Comparison of ENCODE assay signal across 17 mouse cellular contexts in genomic region chr8:126542090-126542689, GRCm38 (mm10). TPM values are rescaled to one million over a fixed set of nuclear protein-coding genes. Genes with fewer than 3 reads are reported as not detected.
DNase-seq lines count a peak whose midpoint lies in the region; ATAC-seq lines count a peak whose summit lies in the region.
"Had no signal": no experiment of that assay in that cellular context is flagged by ENCODE, and none has a peak within 500 bp of the region (broad histone marks: within the 10 kb centered on the region; RNA-seq: fewer than 3 reads in every experiment).

No protein-coding gene starts in this region.

- H3K9me3 ChIP-seq in heart, embryonic 12.5 days (replicated peaks): no peaks in the 10 kb centered on the region
- no peaks in the 10 kb centered on the region for H3K9me3 ChIP-seq in embryonic facial prominence, embryonic 10.5 days
- H3K9me3 ChIP-seq: embryonic facial prominence, embryonic 12.5 days; forebrain, embryonic 12.5 days; liver, embryonic 13.5 days had no signal

- H3K9ac ChIP-seq in heart, embryonic 12.5 days: no peak overlapping the region
- H3K9ac ChIP-seq: embryonic facial prominence, embryonic 12.5 days; forebrain, embryonic 12.5 days; liver, embryonic 13.5 days had no signal

- ATAC-seq in heart, embryonic 12.5 days (ENCODE audit: insufficient number of reproducible peaks, low FRiP score): no peak
- ATAC-seq: hindbrain, postnatal 0 days had no signal

- no peaks in the 10 kb centered on the region for H3K27me3 ChIP-seq in heart, embryonic 12.5 days (replicated peaks)
- H3K27me3 ChIP-seq in embryonic facial prominence, embryonic 10.5 days (replicated peaks; ENCODE audit: low read depth, poor library complexity, severe bottlenecking): no peaks in the 10 kb centered on the region
- H3K27me3 ChIP-seq: embryonic facial prominence, embryonic 12.5 days; forebrain, embryonic 12.5 days; liver, embryonic 13.5 days had no signal

- peaks cover 55% of the 10 kb centered on the region for H3K4me1 ChIP-seq in heart, embryonic 12.5 days (replicated peaks)
- H3K4me1 ChIP-seq in embryonic facial prominence, embryonic 10.5 days: peaks cover 48% of the 10 kb centered on the region

- peak; percentile 35 to 37 for DNase-seq in adrenal gland, postnatal 36 days
- DNase-seq in adrenal gland, adult 18-20 months (ENCODE audit: low spot score in 2 of 2): no peak
- no peak for DNase-seq in heart, postnatal 4 days
- DNase-seq in left cerebral cortex, postnatal 36 days (ENCODE audit: low spot score in 2 of 2): peak; percentile 40 to 43
- DNase-seq in left cerebral cortex, adult 8-10 months (ENCODE audit: low spot score in 2 of 2): no peak
- no peak for DNase-seq in embryonic facial prominence, embryonic 10.5 days (ENCODE audit: low spot score)
- DNase-seq in testis, postnatal 10 days (ENCODE audit: low spot score): no peak
- DNase-seq: cerebellum, postnatal 10 days; gastrocnemius, postnatal 25 days; layer of hippocampus, postnatal 36 days; liver, embryonic 13.5 days; thymus, postnatal 25 days had no signal

- H3K4me3 ChIP-seq in heart, embryonic 12.5 days: no peak overlapping the region
- no peak overlapping the region for H3K4me3 ChIP-seq in embryonic facial prominence, embryonic 10.5 days
- H3K4me3 ChIP-seq: embryonic facial prominence, embryonic 12.5 days; forebrain, embryonic 12.5 days; liver, embryonic 13.5 days had no signal

- H3K36me3 ChIP-seq in heart, embryonic 12.5 days: no peaks in the 10 kb centered on the region
- H3K36me3 ChIP-seq in embryonic facial prominence, embryonic 10.5 days (replicated peaks): no peaks in the 10 kb centered on the region
- H3K36me3 ChIP-seq: embryonic facial prominence, embryonic 12.5 days; forebrain, embryonic 12.5 days; liver, embryonic 13.5 days had no signal

- intact Hi-C loops in left cerebral cortex, postnatal 36 days (cut with DNase I): no loop called here

- H3K4me2 ChIP-seq in heart, embryonic 12.5 days: no peak overlapping the region
- H3K4me2 ChIP-seq: embryonic facial prominence, embryonic 12.5 days; forebrain, embryonic 12.5 days; liver, embryonic 13.5 days had no signal

- peak overlapping the region; percentile 63 for H3K27ac ChIP-seq in heart, embryonic 12.5 days (ENCODE audit: poor library complexity, severe bottlenecking)
- 0 out of 2 replicates have a peak overlapping the region, but pooled peaks have one; percentile 25 for H3K27ac ChIP-seq in embryonic facial prominence, embryonic 10.5 days (replicated peaks)
- H3K27ac ChIP-seq: embryonic facial prominence, embryonic 12.5 days; forebrain, embryonic 12.5 days; hindbrain, postnatal 0 days; kidney, postnatal 0 days; liver, embryonic 13.5 days had no signal

- 48% methylated on average over 10 of the region's 10 CpGs for WGBS in heart, embryonic 12.5 days
- 78% methylated on average over 10 of the region's 10 CpGs for WGBS in embryonic facial prominence, embryonic 10.5 days

RNA-seq across cellular contexts. Expression of gene Irf2bp2, which starts 51.6 kb away (rescaled TPM):
- total RNA-seq in adrenal gland, postnatal 36 days (2021): 100 to 1,000 TPM in 1 of 2 experiments, 10 to 100 TPM in 1; 89.7 to 114 TPM
- total RNA-seq in adrenal gland, adult 18-20 months (2021): 100 to 1,000 TPM; 118 to 119 TPM
- 8.9 and 9.7 TPM in 2 replicates for polyA plus RNA-seq in heart, embryonic 12.5 days (2016; fragmentation: Nextera tagmentation; extraction: Ambion mirVana)
- 10 to 100 TPM; 98.2 to 100.0 TPM for total RNA-seq in heart, postnatal 4 days (2021)
- 10 to 100 TPM; 54.3 to 63.3 TPM for total RNA-seq in left cerebral cortex, postnatal 36 days (2021)
- 10 to 100 TPM; 52.9 to 59.6 (median 58.6) TPM for total RNA-seq in left cerebral cortex, adult 8-10 months (2022)
- 4.5 and 5.4 TPM in 2 replicates for polyA plus RNA-seq in embryonic facial prominence, embryonic 10.5 days (2016; fragmentation: Nextera tagmentation; extraction: Ambion mirVana)

Comparison
In these comparisons a context has a peak if more than half of its experiments do, and no peak if none do; other contexts are left out.
1. DNase-seq: peak in adrenal gland, postnatal 36 days (2 of 2) and left cerebral cortex, postnatal 36 days (2 of 2); none in adrenal gland, adult 18-20 months (0 of 2), heart, postnatal 4 days (single experiment), left cerebral cortex, adult 8-10 months (0 of 2), embryonic facial prominence, embryonic 10.5 days (single experiment) and testis, postnatal 10 days (single experiment).